Mouse (Mus musculus) kidney, adult 11 months (tissue): ENCODE data around the gene Klhl23.
"Not testable (repeated sequence)": the region's sequence is repeated elsewhere in the genome, so short reads cannot be mapped to it uniquely, and the experiment has no call there.

Experiments
- DNase-seq: peaks from one replicate; pipeline ENCODE4 v3.0.0; 2022

The Klhl23 gene

DNA sequence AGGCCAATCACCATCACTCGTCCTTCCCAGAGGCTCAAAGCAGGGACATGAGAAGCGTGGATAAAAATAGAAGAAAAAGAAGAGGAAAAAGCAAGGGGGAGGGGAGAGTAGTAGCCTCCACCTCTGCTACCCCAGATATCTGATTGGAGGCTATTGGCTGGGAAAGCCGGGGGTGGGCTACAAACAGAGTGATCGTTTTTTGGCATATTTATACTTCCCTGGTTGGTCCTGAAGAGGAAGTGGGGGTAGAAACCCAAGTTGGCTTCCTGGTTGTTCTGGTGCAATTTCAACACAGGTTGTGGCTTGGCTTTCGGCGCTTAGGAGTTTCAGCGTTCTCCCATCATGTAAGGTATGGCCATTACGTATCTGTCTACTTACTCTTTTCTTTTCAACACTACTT, at the start of gene Klhl23:
Gene Klhl23 (plus strand): TSS at position 234 of the 400 bp plus-strand sequence.
- no peak for DNase-seq

DNA sequence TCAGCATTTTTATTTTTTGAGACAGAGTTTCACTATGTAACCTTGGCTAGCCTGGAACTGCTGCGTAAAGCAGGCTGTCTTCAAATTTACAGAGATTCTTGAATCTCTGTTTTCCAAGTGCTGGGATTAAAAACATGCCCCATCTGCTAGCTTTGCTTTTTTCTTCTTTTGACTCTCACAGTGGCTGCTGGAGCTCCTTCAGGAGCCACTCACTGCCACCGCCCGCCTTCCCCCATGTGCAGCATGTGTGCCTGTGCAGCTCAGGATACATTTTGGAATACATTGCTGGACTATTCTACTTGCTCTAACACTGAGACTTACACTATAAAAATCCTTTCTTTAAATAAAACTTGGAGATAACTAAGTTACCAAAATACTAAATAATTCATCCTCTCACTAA, 48.4 kb upstream of the Klhl23 start:
- DNase-seq = no peak

DNA sequence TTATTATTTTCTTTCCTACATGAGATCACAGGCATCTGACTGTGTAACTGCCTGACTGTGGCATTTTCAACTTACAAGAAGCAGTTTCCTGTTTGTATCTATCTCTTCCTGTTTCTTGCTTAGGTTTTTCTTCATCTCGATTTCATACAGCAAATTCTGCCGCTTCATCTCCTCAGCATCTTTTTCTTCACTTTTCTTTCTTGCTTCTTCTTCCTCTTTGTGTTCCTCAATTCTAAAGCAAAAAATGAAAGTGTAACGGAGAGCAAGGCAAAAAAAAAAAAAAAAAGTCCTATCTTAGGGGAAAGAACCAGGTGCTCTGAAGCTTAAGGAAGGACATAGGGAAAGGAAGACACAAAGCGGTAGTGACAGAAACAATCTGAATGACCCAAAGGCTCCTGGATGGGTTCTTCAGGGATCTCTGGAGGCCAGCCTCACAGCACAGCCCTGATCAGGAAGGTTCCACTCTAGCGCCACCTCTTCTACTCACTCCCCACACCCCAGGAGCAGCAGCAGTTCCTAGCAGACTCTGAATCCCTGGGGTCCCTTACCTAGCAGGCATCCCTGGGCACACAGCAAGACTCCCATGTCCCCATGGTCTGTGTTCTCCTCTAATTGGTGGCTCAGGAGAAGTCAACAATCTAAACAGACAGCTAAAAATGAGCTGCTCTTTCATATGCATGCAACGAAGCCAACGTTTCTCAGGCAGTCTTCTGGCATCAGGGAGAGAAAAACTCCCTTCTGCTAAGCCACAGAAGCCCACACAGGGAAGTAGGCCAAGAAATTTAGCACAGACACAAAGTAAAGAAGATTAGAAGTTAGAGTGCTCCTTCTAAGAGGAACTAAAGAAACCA, 43.5 kb upstream of the Klhl23 start:
- no peak for DNase-seq

- no peak for DNase-seq
These were observed 42.9 kb upstream of the Klhl23 start for GRCm38 (mm10) chr2:69778836-69779177.

- DNase-seq = no peak
These were observed 32.8 kb upstream of the Klhl23 start for GRCm38 (mm10) chr2:69788974-69789373.

GRCm38 (mm10) chr2:69789429-69790069, 32.2 kb upstream of the Klhl23 start, which contains the start of the genes Ccdc173 and Phospho2:
Gene Ccdc173 (minus strand): TSS chr2:69789575.
Gene Phospho2 (plus strand): TSS chr2:69789623.
- peak; percentile 98 for DNase-seq

- DNase-seq = peak; percentile 84
These were observed 31.5 kb upstream of the Klhl23 start for GRCm38 (mm10) chr2:69790285-69790684.

DNA sequence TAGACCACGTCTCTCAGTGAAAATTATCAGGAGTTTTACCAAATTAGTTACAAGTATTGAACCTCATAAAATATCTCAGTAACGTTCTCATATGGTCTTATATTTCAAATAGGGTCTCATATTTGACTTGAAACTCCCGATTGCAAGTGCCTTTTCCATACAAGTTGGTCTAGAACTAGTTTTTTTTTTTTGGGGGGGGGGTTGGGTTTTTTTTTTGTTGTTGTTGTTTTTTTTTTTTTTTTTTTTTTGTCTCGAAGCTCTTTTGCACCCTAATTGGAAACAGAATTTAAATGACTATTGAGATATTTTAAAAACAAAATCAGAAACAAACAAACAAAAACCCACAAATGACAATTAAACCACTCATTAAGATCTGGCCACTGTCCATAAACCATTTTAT, 31.0 kb upstream of the Klhl23 start:
- no peak for DNase-seq

GRCm38 (mm10) chr2:69802911-69803312, 18.8 kb upstream of the Klhl23 start:
- DNase-seq = peak; percentile 49

DNA sequence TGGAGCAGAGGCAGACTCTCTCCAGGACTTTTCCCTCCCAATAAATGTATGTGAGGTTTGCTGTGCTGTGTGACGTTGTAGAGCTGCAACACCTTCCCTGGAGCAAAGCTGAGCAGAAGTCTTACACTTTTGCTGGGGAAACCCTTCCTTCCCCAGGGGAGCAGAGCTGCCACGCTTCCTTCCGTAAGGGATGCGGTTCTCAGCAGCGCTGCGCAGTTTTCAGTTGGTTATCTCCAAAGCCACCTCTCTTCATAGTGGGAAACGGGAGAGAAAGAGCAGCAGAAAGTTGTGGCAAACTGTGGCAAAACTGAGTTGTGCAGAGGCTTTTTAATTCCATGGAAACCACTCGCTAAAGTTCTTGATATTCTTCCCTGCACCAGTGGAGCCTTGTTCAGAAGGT, 18.0 kb upstream of the Klhl23 start:
- DNase-seq = no peak

DNA sequence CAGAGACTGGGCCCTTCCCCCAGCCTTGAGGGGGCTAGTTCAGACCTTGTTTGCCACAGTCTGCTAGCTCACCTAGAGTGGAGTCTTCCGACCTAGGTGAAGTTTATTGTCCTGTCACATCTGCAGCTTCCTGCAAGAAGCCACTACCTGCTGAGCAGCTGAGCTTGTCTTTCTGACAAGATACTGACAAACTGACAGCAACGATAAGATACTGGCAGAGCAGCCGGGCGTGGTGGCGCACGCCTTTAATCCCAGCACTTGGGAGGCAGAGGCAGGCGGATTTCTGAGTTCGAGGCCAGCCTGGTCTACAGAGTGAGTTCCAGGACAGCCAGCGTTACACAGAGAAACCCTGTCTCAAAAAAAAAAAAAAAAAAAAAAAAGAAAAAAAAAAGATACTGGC, 17.1 kb upstream of the Klhl23 start:
- DNase-seq = not testable (repeated sequence)

DNA sequence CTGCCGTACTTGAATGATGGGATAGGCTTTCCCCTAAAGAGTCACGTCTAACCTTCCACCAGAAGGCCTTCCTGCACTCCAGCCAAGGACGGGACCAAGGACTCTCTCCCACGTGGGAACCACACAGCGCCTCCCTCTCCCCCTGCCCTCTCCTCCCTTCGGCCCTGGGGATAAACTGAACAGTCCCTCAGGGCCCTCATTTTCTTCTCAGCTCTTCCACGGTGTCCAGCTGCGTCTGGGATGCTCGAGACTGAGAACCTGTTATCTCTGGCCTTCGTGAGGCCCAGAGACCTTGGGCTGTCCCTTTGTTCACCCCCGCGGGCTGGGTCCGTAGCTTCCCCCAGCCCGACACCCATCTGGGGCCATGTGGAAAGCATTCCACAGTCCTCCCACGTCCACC, 11.6 kb upstream of the Klhl23 start:
- no peak for DNase-seq

- DNase-seq = not testable (repeated sequence)
These were observed 10.4 kb upstream of the Klhl23 start for GRCm38 (mm10) chr2:69811349-69811748.

DNA sequence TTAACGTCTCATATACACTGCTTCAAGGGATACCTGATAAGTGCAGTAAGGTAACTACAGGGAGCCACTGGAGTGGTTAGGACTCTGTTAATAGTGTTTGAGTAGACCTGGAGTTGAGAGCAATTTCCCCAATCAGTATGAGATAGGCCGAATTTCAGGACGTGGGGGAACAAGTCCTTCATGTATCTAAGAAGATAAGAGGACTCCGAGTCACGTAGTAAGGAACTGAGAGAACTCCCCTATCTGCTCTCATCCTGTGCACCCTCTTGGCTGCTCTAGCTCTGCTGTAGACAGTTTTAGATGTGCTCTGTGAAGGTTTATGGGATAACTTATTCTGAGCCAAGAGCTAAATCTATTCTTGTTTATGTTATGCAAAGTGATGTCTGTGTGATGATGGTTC, 5.2 kb upstream of the Klhl23 start:
- DNase-seq = no peak

DNA sequence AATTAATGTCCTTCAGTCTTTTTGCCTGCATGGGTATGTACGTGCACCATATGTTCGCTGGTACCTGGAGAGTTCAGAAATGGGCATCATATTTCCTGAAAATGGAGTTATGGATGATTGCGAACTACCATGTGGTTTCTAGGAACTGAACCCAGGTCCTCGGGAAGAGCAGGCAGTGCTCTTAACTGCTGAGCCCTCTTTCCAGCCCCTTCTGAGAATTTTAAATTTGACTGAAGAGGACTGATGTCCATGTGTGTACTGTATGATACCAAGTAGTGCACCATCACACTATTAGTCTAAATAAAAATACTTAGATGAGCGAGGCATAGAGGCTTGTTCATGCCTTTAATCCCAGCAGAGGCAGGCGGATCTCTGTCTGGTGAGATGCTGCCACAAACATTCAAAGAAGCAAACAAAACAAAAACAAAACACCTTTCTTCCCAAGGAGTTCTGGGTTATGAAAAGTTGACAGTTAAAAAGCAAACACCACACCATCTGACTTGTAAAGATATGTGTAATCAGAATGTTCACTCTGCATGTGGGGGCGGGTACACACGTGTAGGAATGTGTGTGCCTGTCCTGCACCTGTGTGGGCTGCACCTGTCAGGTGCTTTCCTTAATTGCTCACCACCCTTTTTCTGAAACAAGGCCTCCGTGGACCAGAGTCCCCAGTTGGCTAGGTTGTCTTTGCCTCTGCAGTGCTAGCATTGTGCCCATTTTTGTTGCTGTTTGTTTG, 3.2 kb upstream of the Klhl23 start:
- no peak for DNase-seq

DNA sequence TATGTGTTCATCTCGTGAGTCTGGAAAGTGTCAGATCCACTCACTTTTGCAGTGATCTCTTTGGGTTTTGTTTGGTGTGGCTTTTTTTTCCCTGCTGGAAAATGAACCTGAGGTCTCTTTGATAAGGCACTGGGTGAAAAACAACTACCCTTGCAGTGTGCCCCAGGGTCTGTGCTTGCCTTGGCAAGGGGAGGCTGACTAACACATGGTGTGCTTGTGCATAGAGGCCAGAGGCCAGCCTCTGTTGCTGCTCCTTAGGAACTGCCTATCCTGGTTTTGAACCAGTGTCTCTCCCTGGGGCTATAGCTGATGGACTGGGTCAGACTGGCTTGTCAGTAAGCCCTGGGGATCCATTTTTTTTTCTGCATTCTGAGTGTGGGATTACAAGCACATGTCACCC, 1.5 kb upstream of the Klhl23 start:
- no peak for DNase-seq

- no peak for DNase-seq
These were observed 801 bp downstream of the Klhl23 start for GRCm38 (mm10) chr2:69822361-69823128.

DNA sequence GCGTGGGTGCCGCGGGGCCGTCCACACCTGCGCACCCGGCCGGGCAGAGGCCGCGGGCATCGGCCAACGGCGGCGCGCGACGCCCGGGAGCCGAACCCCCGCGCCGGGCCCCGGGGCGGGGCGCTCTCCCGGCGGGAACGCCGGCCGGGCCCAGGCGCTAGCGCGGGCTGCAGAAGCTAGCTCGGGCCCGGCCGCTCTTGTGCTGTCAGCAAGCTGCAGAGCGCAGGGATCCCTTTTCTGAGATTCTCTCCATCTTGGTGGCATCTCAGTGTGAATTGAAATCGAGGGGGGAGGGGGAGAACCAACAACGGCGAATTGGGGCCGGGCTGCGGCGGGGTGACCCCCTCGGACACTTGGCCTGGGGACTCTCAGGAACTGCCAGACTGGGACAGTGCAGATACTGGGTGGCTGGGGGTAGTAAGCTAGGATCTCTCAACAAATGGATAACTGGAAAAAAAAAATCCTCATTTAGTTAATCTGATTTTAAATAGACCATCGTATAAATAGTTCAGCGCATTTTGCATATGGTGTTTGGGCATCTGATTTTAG, 1.5 kb downstream of the Klhl23 start:
- no peak for DNase-seq

DNA sequence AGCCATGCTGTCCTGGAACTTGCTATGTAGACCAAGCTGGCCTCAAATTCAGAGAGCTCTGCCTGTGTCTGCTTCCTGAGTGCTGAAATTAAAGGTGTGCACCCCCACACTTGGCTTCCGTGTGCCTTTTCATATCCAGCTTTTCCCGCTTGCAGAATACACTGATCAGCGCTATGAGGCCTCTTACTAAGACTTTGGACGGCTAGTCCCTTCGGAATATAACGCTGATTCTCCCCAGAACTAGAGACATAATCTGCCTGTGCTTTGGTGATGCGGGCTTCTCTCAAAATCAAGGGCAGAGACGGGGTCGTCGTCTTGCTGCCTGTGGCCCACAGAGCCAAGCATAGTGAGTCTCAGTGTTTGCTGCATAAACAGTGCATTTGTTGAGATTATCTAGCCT, 4.2 kb downstream of the Klhl23 start:
- DNase-seq = no peak

DNA sequence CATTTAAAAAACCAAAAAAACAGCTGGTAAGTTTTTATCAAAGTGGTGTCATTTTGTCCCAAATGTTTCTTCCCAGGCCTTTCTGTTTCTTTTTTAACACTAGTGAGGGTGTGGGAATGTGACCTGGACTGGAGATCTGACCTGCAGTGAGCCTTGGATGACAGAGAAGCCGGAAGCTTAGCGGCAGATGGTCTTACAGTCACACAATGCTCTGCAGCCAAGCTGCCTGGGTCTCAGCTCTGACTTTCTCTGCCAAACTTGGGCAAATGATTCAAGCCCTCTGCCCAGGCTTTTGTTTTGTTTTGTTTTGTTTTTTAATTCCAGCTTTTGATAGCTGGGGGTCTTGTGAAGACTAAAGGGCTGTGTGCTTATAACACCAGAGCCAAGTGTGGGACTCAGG, 4.6 kb downstream of the Klhl23 start:
- no peak for DNase-seq

- no peak for DNase-seq
These were observed 6.3 kb downstream of the Klhl23 start for GRCm38 (mm10) chr2:69828031-69828430.

- no peak for DNase-seq
These were observed 7.9 kb downstream of the Klhl23 start for GRCm38 (mm10) chr2:69829680-69830079.

GRCm38 (mm10) chr2:69830116-69830515, 8.4 kb downstream of the Klhl23 start:
- DNase-seq = no peak
